Mouse (Mus musculus): ENCODE data around the gene Dad1. TPM values are rescaled to one million over a fixed set of nuclear protein-coding genes. Genes with fewer than 3 reads are reported as not detected.

Gene Dad1
- total and polyA plus RNA-seq, 3 experiments = 186 to 320 TPM; not detected in 1

DNA sequence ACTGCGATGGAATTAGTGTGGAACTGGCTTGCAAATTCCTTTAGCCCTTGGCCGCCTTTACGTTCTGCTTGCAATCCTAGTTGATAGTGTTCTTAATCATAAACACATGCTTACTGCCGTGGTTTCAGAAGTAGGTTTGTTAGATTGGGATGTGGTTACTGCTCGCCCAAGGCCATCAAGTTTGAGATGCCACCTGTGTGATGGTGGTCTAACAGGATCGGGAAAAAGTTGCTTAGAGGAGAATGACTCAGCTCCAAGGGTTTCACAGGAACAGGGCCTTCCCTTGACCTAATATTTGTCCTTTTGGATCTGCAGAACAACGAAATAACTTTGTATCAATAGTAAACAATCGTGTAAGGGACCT lies 5.8 kb upstream of the Dad1 start:
- DNase-seq (ENCODE audit: low read depth, low spot score) = no peak
- Histone ChIP-seq H3K27ac (ENCODE audit: control insufficient read depth, low read depth, low read length) (0 out of 2 replicates have a peak overlapping the region, but pooled peaks have one; percentile 13), H3K4me1 (ENCODE audit: control insufficient read depth in 1 of 2, insufficient read depth in 2 of 2, low read length in 2 of 2) (peaks cover 6 to 19% of the 10 kb centered on the region in 2 experiments), H3K9ac (ENCODE audit: control insufficient read depth, low read depth, low read length, poor library complexity, severe bottlenecking) (peak overlapping the region; percentile 55), H3K4me3 (ENCODE audit: control insufficient read depth in 1 of 2, insufficient read depth in 1 of 2, low read depth in 2 of 2, low read length in 2 of 2) (peak overlapping the region; percentile 70 to 77), H3K79me2 (ENCODE audit: control insufficient read depth, insufficient read depth, low read length, poor library complexity) (no peaks in the 10 kb centered on the region; the same call in 1 of the 2 replicates), H3K9me3 (replicated peaks; ENCODE audit: insufficient read depth, low read length) (no peaks in the 10 kb centered on the region), H3K27me3 (ENCODE audit: control insufficient read depth in 1 of 2, insufficient read depth in 2 of 2, low read length in 2 of 2) (no peaks in the 10 kb centered on the region), H3K36me3 (ENCODE audit: control insufficient read depth in 1 of 2, insufficient read depth in 2 of 2, low read length in 2 of 2) (peaks cover 0 to 13% of the 10 kb centered on the region in 2 experiments; a peak in 2 of 4 replicates)
- TF ChIP-seq POLR2A (IDR thresholded peaks at IDR 0.05; ENCODE audit: control insufficient read depth in 1 of 2, insufficient read depth in 1 of 2, low read depth in 1 of 2, low read length in 2 of 2, poor library complexity in 1 of 2) (no peak), KAT2A (conservative IDR thresholded peaks at IDR 0.05; ENCODE audit: low read depth, low read length) (no peak), NRF1 (IDR thresholded peaks at IDR 0.05; ENCODE audit: insufficient read depth, low read depth, low read length, poor library complexity, severe bottlenecking) (no peak), BHLHE40 (IDR thresholded peaks at IDR 0.05; ENCODE audit: borderline replicate concordance, low read depth, low read length) (no peak), ZC3H11A (IDR thresholded peaks at IDR 0.05; ENCODE audit: low read depth, low read length) (no peak), TBP (IDR thresholded peaks at IDR 0.05; ENCODE audit: low read depth, low read length) (no peak), POLR2AphosphoS5 (IDR thresholded peaks at IDR 0.05; ENCODE audit: borderline replicate concordance, low read depth, low read length) (no peak), RCOR1 (IDR thresholded peaks at IDR 0.05; ENCODE audit: low read depth, low read length) (no peak), USF2 (IDR thresholded peaks at IDR 0.05; ENCODE audit: borderline replicate concordance in 1 of 2, insufficient read depth in 1 of 2, low read depth in 1 of 2, low read length in 2 of 2) (no peak), MYC (IDR thresholded peaks at IDR 0.05; ENCODE audit: low read depth, low read length) (no peak), SMC3 (IDR thresholded peaks at IDR 0.05; ENCODE audit: low read depth, low read length) (no peak), GABPA (IDR thresholded peaks at IDR 0.05; ENCODE audit: low read depth, low read length) (no peak), MXI1 (IDR thresholded peaks at IDR 0.05; ENCODE audit: low read depth, low read length) (no peak; the same call in 1 of the 2 replicates), NELFE (IDR thresholded peaks at IDR 0.05; ENCODE audit: low read depth, low read length) (no peak), TAL1 (IDR thresholded peaks at IDR 0.05; ENCODE audit: low read length) (no peak), CTCF (IDR thresholded peaks at IDR 0.05 in 2 of 3, conservative IDR thresholded peaks at IDR 0.05 in 1 of 3; ENCODE audit: control insufficient read depth in 1 of 3, insufficient read depth in 1 of 3, low read depth in 2 of 3, low read length in 3 of 3, poor library complexity in 1 of 3, severe bottlenecking in 1 of 3) (no peak), CHD2 (IDR thresholded peaks at IDR 0.05; ENCODE audit: low read length) (no peak), USF1 (IDR thresholded peaks at IDR 0.05; ENCODE audit: low read depth, low read length) (no peak), CHD1 (IDR thresholded peaks at IDR 0.05; ENCODE audit: low read depth, low read length) (no peak)

DNA sequence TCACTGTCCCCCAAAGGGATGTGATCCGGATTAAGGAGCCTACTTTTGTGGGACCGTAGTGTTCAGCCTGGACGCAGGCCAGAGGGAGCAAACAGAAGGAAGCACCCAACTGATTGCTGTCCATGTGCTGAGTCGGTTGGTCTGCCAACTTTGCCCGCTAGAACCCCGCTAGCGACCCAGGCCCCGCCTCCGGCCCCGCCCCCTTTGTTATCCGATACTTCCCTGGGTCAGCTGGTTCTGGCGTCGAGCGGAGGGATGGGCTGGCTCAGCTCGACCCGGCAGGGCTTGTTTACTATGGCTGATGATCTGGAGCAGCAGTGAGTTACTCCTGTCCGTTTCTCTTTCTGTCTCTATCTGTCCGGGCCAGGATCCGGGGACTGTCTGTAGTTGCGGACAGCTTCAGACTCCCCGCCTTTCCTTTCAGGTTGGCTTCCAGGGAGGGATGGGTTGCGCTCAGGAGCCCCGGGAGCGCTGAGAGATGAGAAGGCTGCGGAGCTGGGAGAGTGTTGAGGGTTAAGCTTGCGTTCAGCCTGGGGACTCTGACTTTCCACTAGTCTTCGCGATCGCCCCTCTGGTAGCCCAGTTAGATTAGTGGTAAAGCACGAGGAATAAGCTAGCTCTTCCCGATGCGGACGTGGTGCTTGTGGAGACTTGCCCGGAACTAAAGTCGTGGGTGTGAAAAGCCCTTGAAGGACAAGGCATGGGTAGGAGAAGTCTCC lies 5.3 kb upstream of the Dad1 start:
- H3K79me2 ChIP-seq (ENCODE audit: control insufficient read depth, insufficient read depth, low read length, poor library complexity) = no peaks in the 10 kb centered on the region; the same call in 1 of the 2 replicates
- H3K36me3 ChIP-seq (ENCODE audit: control insufficient read depth in 1 of 2, insufficient read depth in 2 of 2, low read length in 2 of 2) = peaks cover 0 to 13% of the 10 kb centered on the region in 2 experiments; a peak in 2 of 4 replicates
- peak overlapping the region; percentile 70 to 77 for H3K4me3 ChIP-seq (ENCODE audit: control insufficient read depth in 1 of 2, insufficient read depth in 1 of 2, low read depth in 2 of 2, low read length in 2 of 2)
- DNase-seq (ENCODE audit: low read depth, low spot score) = peak; percentile 96
- H3K9me3 ChIP-seq (replicated peaks; ENCODE audit: insufficient read depth, low read length) = no peaks in the 10 kb centered on the region
- peak overlapping the region; percentile 61 for H3K9ac ChIP-seq (ENCODE audit: control insufficient read depth, low read depth, low read length, poor library complexity, severe bottlenecking)
- peak overlapping the region; percentile 31; the same call in 1 of the 2 replicates for H3K27ac ChIP-seq (ENCODE audit: control insufficient read depth, low read depth, low read length)
- peaks cover 6 to 19% of the 10 kb centered on the region in 2 experiments for H3K4me1 ChIP-seq (ENCODE audit: control insufficient read depth in 1 of 2, insufficient read depth in 2 of 2, low read length in 2 of 2)
- no peaks in the 10 kb centered on the region for H3K27me3 ChIP-seq (ENCODE audit: control insufficient read depth in 1 of 2, insufficient read depth in 2 of 2, low read length in 2 of 2)
- TF ChIP-seq MXI1 (IDR thresholded peaks at IDR 0.05; ENCODE audit: low read depth, low read length) (peak; percentile 94), RAD21 (IDR thresholded peaks at IDR 0.05; ENCODE audit: low read depth, low read length) (no peak), ZMIZ1 (IDR thresholded peaks at IDR 0.05; ENCODE audit: low read depth, low read length) (peak; percentile 79; the same call in 1 of the 2 replicates), TCF12 (IDR thresholded peaks at IDR 0.05; ENCODE audit: low read depth, low read length) (peak; percentile 46), UBTF (IDR thresholded peaks at IDR 0.05; ENCODE audit: borderline replicate concordance, insufficient read depth, low read depth, low read length) (no peak), KAT2A (conservative IDR thresholded peaks at IDR 0.05; ENCODE audit: low read depth, low read length) (no peak), TBP (IDR thresholded peaks at IDR 0.05; ENCODE audit: low read depth, low read length) (peak; percentile 66), USF1 (IDR thresholded peaks at IDR 0.05; ENCODE audit: low read depth, low read length) (peak; percentile 88), ZC3H11A (IDR thresholded peaks at IDR 0.05; ENCODE audit: low read depth, low read length) (no peak), ZKSCAN1 (IDR thresholded peaks at IDR 0.05; ENCODE audit: low read depth, low read length) (no peak), HCFC1 (IDR thresholded peaks at IDR 0.05; ENCODE audit: low read depth, low read length) (peak; percentile 71; the same call in 1 of the 2 replicates), ETS1 (IDR thresholded peaks at IDR 0.05; ENCODE audit: low read depth, low read length) (peak; percentile 84), MYB (IDR thresholded peaks at IDR 0.05; ENCODE audit: low read depth, low read length) (no peak), MAFK (IDR thresholded peaks at IDR 0.05; ENCODE audit: borderline replicate concordance, low read depth, low read length) (no peak), MYC (IDR thresholded peaks at IDR 0.05; ENCODE audit: low read depth, low read length) (peak; percentile 71; the same call in 1 of the 2 replicates), ZNF384 (IDR thresholded peaks at IDR 0.05; ENCODE audit: low read depth, low read length) (no peak), SMC3 (IDR thresholded peaks at IDR 0.05; ENCODE audit: low read depth, low read length) (no peak)
